Mouse (Mus musculus): ENCODE results near the gene Olfr1353. TPM values are rescaled to one million over a fixed set of nuclear protein-coding genes. Genes with fewer than 3 reads are reported as not detected.

Olfr1353 gene
- polyA plus RNA-seq (2017; shearing (Covaris generic)) = not detected

DNA sequence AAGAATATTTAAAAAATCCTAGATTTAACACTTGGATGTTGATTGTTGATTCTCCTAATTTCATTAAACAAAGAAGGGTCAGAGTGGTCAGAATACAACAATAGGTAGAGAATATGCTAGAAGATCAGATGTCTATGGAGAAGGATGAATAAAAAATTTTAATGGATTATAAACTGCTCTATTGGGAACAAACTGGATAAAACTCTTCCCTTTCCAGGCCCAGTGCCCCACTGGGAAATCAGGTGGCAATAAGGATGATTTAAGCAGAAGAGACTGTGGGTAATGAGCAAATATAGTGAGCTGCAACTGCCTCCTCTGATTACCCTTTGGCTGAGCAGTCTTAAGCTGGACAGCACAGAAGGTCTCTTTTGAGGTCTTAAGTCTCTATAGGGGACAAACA is at the start of gene Olfr1353:
Olfr1353 (plus strand) TSS at position 301 of the 400 bp plus-strand sequence.

DNA sequence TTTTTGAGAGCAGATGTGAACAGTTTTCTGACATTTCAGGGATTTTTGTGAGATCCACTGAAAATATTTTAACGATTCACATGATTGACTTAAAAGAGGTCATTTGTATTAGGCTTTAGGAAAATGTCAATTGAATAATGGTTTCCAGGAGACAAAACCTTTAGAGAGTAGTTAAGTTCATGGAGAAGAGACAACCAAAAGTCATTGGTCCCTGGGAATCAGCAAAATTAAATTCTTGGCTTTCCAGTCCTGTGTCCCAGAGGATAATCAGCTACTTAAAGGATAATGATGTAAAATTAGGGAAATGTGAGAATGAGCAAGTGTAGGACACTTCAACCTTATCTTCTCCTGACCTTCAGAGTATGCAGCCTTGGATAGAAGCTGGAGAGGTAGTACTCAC is 12.8 kb upstream of the Olfr1353 start, which contains the start of gene Olfr8:
Olfr8 (plus strand) TSS at position 301 of the 400 bp plus-strand sequence.

DNA sequence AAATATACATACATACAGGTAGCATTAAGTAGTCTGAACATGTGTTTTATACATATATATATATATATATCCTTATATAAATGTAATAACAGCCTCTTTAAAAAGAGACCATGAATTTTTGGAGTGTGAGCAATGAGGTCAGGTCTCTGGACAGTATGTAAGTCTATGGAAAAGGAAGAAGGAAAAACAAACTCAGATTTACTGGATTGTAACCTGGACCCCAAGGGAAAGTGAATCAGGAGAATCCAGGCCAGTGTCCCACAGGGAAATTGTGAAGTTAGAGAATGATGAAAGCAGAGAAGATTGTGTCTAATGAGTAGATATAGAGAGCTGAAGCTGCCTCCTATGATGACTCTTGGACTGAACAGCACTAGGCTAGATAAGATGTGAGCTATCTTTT is 17.6 kb downstream of the Olfr1353 start, which contains the start of gene Olfr1352:
Olfr1352 (plus strand) TSS at position 301 of the 400 bp plus-strand sequence.

DNA sequence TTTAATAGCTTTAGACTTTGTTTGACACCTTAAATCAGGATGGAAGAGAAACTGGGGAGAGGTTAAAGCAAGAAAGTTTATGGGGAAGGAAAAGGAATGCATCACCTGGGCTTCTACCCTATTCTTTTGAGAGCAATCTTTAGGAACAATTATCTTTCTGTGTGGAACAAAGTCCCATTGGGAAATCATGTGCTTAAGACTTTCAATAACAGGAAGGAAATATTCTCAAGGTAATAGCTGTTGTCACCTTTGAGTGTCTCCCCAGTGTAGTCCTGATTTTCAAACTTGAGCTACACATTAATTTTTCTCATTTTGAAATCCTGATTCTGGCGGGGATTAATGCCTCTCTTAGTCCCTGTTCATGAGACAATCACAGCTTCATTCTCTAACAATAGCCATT is 49.1 kb downstream of the Olfr1353 start, which contains the start of gene Olfr1351:
Olfr1351 (plus strand) TSS at position 301 of the 400 bp plus-strand sequence.

Other genes with a start within 250 kb of the Olfr1353 start
- not detected for gene Casp14, start 245.0 kb upstream of the Olfr1353 start, polyA plus RNA-seq (2017; shearing (Covaris generic))
- not detected for gene Ccdc105, start 210.2 kb upstream of the Olfr1353 start, polyA plus RNA-seq (2017; shearing (Covaris generic))
- not detected for gene Slc1a6, start 182.8 kb upstream of the Olfr1353 start, polyA plus RNA-seq (2017; shearing (Covaris generic))
- not detected for gene Olfr1356, start 111.1 kb upstream of the Olfr1353 start, polyA plus RNA-seq (2017; shearing (Covaris generic))
- gene Olfr1355, start 87.8 kb upstream of the Olfr1353 start, polyA plus RNA-seq (2017; shearing (Covaris generic)) = not detected
- not detected for gene Olfr1354, start 50.1 kb upstream of the Olfr1353 start, polyA plus RNA-seq (2017; shearing (Covaris generic))
- gene Olfr8, start 12.7 kb upstream of the Olfr1353 start, polyA plus RNA-seq (2017; shearing (Covaris generic)) = not detected
- gene Olfr1352, start 17.7 kb downstream of the Olfr1353 start, polyA plus RNA-seq (2017; shearing (Covaris generic)) = not detected
- not detected for gene Olfr1351, start 49.2 kb downstream of the Olfr1353 start, polyA plus RNA-seq (2017; shearing (Covaris generic))
- 0.11 TPM for gene Olfr57, start 65.4 kb downstream of the Olfr1353 start, polyA plus RNA-seq (2017; shearing (Covaris generic))
- gene 2610008E11Rik, start 134.3 kb downstream of the Olfr1353 start, polyA plus RNA-seq (2017; shearing (Covaris generic)) = 23.9 TPM
- gene Vmn2r80, start 185.5 kb downstream of the Olfr1353 start, polyA plus RNA-seq (2017; shearing (Covaris generic)) = not detected